Mouse (Mus musculus): ENCODE data around the gene Hic2. TPM values are rescaled to one million over a fixed set of nuclear protein-coding genes. Genes with fewer than 3 reads are reported as not detected.

The Hic2 gene
- polyA plus RNA-seq, 1 experiment from 2014 or later = 5.0 TPM

DNA sequence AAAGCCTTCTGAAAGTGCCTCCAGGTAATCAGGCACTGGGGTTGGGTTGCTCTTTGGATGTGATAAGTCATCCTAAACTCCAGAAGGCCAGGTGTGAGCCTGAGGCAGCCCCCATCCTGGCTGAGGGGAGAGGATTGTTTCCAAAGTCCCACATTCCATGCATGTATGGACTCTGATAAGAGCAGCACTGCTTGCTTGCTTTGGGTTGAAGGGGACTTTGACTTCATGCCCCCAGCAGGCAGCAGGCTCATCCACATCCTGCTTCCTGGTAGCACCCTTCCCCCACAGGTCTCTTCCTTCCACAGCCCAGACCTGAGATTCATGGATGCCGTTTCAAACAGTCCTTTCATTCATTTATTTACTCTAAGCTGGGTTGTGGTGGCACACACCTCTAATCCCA, 10.4 kb downstream of the Hic2 start:
- H3K27ac ChIP-seq (ENCODE audit: low read depth) = 0 out of 2 replicates have a peak overlapping the region, but pooled peaks have one; percentile 33
- ATAC-seq (replicated peaks; ENCODE audit: low FRiP score, low TSS enrichment, low read depth) = no peak
- no peak overlapping the region for H3K9ac ChIP-seq (ENCODE audit: low read length)
- peaks cover 27% of the 10 kb centered on the region for H3K4me1 ChIP-seq (replicated peaks; ENCODE audit: control insufficient read depth, insufficient read depth, low read length)
- H3K4me2 ChIP-seq (ENCODE audit: low read length) = no peak overlapping the region
- no peak for DNase-seq (ENCODE audit: low spot score)
- H3K36me3 ChIP-seq (ENCODE audit: control insufficient read depth, insufficient read depth, low read length) = no peaks in the 10 kb centered on the region
- H3K27me3 ChIP-seq (replicated peaks; ENCODE audit: control insufficient read depth, insufficient read depth, low read length) = no peaks in the 10 kb centered on the region
- no peaks in the 10 kb centered on the region for H3K9me3 ChIP-seq (ENCODE audit: control insufficient read depth, low read length)
- H3K4me3 ChIP-seq (ENCODE audit: low read depth, low read length) = no peak overlapping the region
- WGBS = 20% methylated on average over 1 of the region's 1 CpGs

DNA sequence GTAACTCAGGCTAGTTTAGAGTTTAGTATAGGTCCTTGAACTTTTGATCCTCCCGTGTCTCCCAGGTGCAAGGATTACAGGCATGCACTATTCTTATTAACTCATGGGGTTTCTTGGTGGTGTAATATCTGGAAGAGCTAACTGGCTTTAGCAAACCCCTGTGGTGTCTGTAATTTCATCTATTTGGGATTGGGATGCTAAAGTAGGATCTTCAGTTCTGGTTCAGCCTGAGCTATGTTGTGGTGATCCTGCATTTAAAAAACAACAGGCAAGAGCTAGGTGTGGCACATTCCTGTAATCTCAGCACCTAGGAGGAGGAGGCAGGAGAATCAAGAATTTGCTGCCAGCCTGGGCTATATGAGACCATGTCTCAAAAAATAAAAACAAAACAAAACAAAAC, 11.6 kb downstream of the Hic2 start:
- H3K4me1 ChIP-seq (replicated peaks; ENCODE audit: control insufficient read depth, insufficient read depth, low read length) = peaks cover 20% of the 10 kb centered on the region
- no peaks in the 10 kb centered on the region for H3K36me3 ChIP-seq (ENCODE audit: control insufficient read depth, insufficient read depth, low read length)
- WGBS = 66% methylated on average over 1 of the region's 1 CpGs
- H3K4me3 ChIP-seq (ENCODE audit: low read depth, low read length) = no peak overlapping the region
- H3K4me2 ChIP-seq (ENCODE audit: low read length) = no peak overlapping the region
- ATAC-seq (replicated peaks; ENCODE audit: low FRiP score, low TSS enrichment, low read depth) (no peak), DNase-seq (ENCODE audit: low spot score) (no peak)
- H3K9me3 ChIP-seq (ENCODE audit: control insufficient read depth, low read length) = no peaks in the 10 kb centered on the region
- H3K9ac ChIP-seq (ENCODE audit: low read length) = no peak overlapping the region
- no peaks in the 10 kb centered on the region for H3K27me3 ChIP-seq (replicated peaks; ENCODE audit: control insufficient read depth, insufficient read depth, low read length)
- H3K27ac ChIP-seq (ENCODE audit: low read depth) = no peak overlapping the region

GRCm38 (mm10) chr16:17247727-17248126, 14.4 kb downstream of the Hic2 start:
- Histone ChIP-seq H3K9me3 (ENCODE audit: control insufficient read depth, low read length) (no peaks in the 10 kb centered on the region), H3K4me3 (ENCODE audit: low read depth, low read length) (no peak overlapping the region), H3K9ac (ENCODE audit: low read length) (no peak overlapping the region), H3K27me3 (replicated peaks; ENCODE audit: control insufficient read depth, insufficient read depth, low read length) (no peaks in the 10 kb centered on the region), H3K4me1 (replicated peaks; ENCODE audit: control insufficient read depth, insufficient read depth, low read length) (peaks cover 31% of the 10 kb centered on the region; the same call in 1 of the 2 replicates), H3K36me3 (ENCODE audit: control insufficient read depth, insufficient read depth, low read length) (no peaks in the 10 kb centered on the region), H3K4me2 (ENCODE audit: low read length) (no peak overlapping the region), H3K27ac (ENCODE audit: low read depth) (no peak overlapping the region)
- DNase-seq (ENCODE audit: low spot score) (no peak), ATAC-seq (replicated peaks; ENCODE audit: low FRiP score, low TSS enrichment, low read depth) (no peak)
- WGBS = 63% methylated on average over 4 of the region's 4 CpGs

DNA sequence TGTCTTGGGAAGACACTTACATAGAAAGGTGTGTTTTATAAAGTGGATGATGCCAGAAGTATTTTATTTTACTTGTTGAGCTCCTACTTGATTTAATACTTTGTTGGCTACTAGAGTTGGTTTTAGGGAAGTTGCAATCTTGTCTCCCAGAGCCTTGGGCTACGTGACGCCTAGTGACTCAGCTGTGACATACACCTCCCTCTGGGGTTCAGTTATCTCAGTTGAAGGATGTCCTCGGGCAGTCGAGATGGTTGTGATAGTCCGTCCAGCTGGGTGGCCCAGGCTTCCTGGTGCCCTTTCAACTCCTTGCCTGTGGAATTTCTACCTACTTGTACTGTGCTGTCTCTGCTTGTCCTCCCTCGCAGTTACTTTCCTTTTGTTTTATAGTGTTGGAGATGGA, 15.8 kb downstream of the Hic2 start:
- Histone ChIP-seq H3K4me2 (ENCODE audit: low read length) (no peak overlapping the region), H3K36me3 (ENCODE audit: control insufficient read depth, insufficient read depth, low read length) (no peaks in the 10 kb centered on the region), H3K4me1 (replicated peaks; ENCODE audit: control insufficient read depth, insufficient read depth, low read length) (peaks cover 34% of the 10 kb centered on the region), H3K9me3 (ENCODE audit: control insufficient read depth, low read length) (no peaks in the 10 kb centered on the region), H3K27ac (ENCODE audit: low read depth) (no peak overlapping the region), H3K9ac (ENCODE audit: low read length) (no peak overlapping the region), H3K27me3 (replicated peaks; ENCODE audit: control insufficient read depth, insufficient read depth, low read length) (no peaks in the 10 kb centered on the region), H3K4me3 (ENCODE audit: low read depth, low read length) (no peak overlapping the region)
- no peak for ATAC-seq (replicated peaks; ENCODE audit: low FRiP score, low TSS enrichment, low read depth)
- no peak for DNase-seq (ENCODE audit: low spot score)
- WGBS = 41% methylated on average over 6 of the region's 6 CpGs

DNA sequence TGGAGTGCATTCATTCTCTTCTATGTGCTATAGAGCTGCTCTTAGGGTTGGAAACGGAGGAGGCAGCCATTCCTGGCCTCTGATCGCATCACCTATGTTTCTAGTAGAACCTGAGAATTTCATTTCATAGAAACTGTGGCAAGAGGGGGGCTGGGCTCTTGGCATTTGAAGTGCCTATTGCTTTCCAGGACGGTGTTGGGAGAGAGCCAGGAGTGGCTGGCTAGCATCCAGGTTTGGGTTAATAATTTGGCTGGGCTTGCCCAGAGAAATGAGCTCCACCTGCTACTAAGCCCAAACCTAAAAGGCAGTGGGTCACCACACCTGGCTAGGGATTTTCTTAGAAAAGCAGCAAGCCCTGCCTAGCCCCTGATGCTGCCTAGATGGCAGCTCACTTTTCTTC, 18.2 kb downstream of the Hic2 start:
- H3K4me3 ChIP-seq (ENCODE audit: low read depth, low read length) = no peak overlapping the region
- H3K9me3 ChIP-seq (ENCODE audit: control insufficient read depth, low read length) = no peaks in the 10 kb centered on the region
- 63% methylated on average over 3 of the region's 3 CpGs for WGBS
- DNase-seq (ENCODE audit: low spot score) (no peak), ATAC-seq (replicated peaks; ENCODE audit: low FRiP score, low TSS enrichment, low read depth) (no peak)
- no peak overlapping the region for H3K9ac ChIP-seq (ENCODE audit: low read length)
- H3K4me2 ChIP-seq (ENCODE audit: low read length) = no peak overlapping the region
- H3K27me3 ChIP-seq (replicated peaks; ENCODE audit: control insufficient read depth, insufficient read depth, low read length) = no peaks in the 10 kb centered on the region
- no peak overlapping the region for H3K27ac ChIP-seq (ENCODE audit: low read depth)
- H3K4me1 ChIP-seq (replicated peaks; ENCODE audit: control insufficient read depth, insufficient read depth, low read length) = peaks cover 35% of the 10 kb centered on the region
- peaks cover 8% of the 10 kb centered on the region; the same call in 1 of the 2 replicates for H3K36me3 ChIP-seq (ENCODE audit: control insufficient read depth, insufficient read depth, low read length)

DNA sequence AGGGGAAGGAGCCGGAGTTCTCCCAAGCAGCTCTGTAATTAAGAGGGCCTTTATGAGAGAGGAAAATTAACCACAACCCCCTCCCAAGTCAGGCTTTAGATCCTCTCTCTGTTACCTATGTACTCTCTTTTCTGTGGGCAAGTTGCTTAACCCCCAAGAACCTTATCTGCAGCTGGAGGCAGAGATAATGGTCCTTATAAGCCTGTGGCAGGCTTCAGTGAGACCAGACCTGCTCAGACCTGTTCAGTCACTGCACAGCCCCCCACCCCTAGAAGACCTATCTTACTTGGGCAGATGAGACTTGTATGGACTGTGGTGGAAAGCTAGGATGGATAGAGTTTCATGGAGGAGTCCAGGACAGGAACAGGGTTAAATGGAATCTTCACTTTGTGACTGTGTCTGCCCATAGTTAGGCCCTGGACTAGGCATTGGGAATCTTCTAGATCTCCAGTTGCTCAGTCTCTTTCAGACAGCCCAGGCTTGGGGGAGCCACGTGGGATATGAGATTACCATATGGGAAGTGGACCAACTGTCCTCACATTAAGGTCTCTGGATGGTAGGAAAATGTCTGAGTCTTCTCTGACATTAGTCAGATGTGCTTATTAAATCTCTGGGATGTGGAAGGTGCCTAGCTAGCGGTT, 18.8 kb downstream of the Hic2 start:
- Histone ChIP-seq H3K9me3 (ENCODE audit: control insufficient read depth, low read length) (no peaks in the 10 kb centered on the region), H3K36me3 (ENCODE audit: control insufficient read depth, insufficient read depth, low read length) (peaks cover 13% of the 10 kb centered on the region), H3K9ac (ENCODE audit: low read length) (no peak overlapping the region), H3K4me1 (replicated peaks; ENCODE audit: control insufficient read depth, insufficient read depth, low read length) (peaks cover 35% of the 10 kb centered on the region), H3K4me3 (ENCODE audit: low read depth, low read length) (no peak overlapping the region), H3K27ac (ENCODE audit: low read depth) (no peak overlapping the region), H3K4me2 (ENCODE audit: low read length) (no peak overlapping the region), H3K27me3 (replicated peaks; ENCODE audit: control insufficient read depth, insufficient read depth, low read length) (no peaks in the 10 kb centered on the region)
- DNase-seq (ENCODE audit: low spot score) (no peak), ATAC-seq (replicated peaks; ENCODE audit: low FRiP score, low TSS enrichment, low read depth) (0 out of 2 replicates have a peak, but pooled peaks have one; percentile 26)
- 69% methylated on average over 3 of the region's 3 CpGs for WGBS

GRCm38 (mm10) chr16:17252841-17253240, 19.5 kb downstream of the Hic2 start:
- no peaks in the 10 kb centered on the region for H3K27me3 ChIP-seq (replicated peaks; ENCODE audit: control insufficient read depth, insufficient read depth, low read length)
- no peak overlapping the region for H3K9ac ChIP-seq (ENCODE audit: low read length)
- no peak for DNase-seq (ENCODE audit: low spot score)
- H3K4me1 ChIP-seq (replicated peaks; ENCODE audit: control insufficient read depth, insufficient read depth, low read length) = peaks cover 31% of the 10 kb centered on the region
- 56% methylated on average over 7 of the region's 7 CpGs for WGBS
- H3K4me2 ChIP-seq (ENCODE audit: low read length) = no peak overlapping the region
- no peak overlapping the region for H3K4me3 ChIP-seq (ENCODE audit: low read depth, low read length)
- peaks cover 19% of the 10 kb centered on the region for H3K36me3 ChIP-seq (ENCODE audit: control insufficient read depth, insufficient read depth, low read length)
- H3K27ac ChIP-seq (ENCODE audit: low read depth) = no peak overlapping the region
- no peak for ATAC-seq (replicated peaks; ENCODE audit: low FRiP score, low TSS enrichment, low read depth)
- no peaks in the 10 kb centered on the region for H3K9me3 ChIP-seq (ENCODE audit: control insufficient read depth, low read length)

DNA sequence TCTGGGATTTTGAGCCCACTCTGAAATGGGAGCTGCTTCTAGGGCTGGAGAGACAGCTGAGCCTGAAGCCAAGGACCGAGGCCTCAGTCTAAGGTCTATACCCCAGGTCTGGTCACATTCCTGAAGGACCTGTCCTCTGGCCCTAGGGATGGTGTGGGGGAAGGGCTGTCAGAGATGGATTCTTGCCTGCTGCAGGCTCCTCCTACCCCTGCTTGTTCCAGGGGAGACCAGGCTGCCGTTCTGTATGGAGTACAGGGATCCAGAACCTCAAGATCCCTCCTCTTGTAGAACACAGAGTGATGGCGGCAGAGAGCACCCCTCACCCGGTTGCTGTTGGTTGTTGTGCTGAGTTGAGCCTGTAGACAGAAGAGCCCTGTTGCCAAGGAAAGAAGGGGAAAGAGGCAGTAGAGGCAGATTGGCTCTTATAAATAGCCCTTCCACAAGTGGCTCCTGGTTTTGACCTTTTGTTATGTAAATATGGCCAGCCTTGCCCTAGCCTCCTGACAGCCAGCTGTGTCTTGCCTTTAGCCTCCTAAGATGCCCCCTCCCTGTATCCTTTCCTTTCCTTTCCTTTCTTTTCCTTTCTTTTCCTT, 20.7 kb downstream of the Hic2 start:
- no peak for DNase-seq (ENCODE audit: low spot score)
- no peaks in the 10 kb centered on the region for H3K27me3 ChIP-seq (replicated peaks; ENCODE audit: control insufficient read depth, insufficient read depth, low read length)
- WGBS = 32% methylated on average over 4 of the region's 4 CpGs
- H3K4me2 ChIP-seq (ENCODE audit: low read length) = no peak overlapping the region
- H3K4me1 ChIP-seq (replicated peaks; ENCODE audit: control insufficient read depth, insufficient read depth, low read length) = peaks cover 27% of the 10 kb centered on the region
- no peak overlapping the region for H3K27ac ChIP-seq (ENCODE audit: low read depth)
- H3K4me3 ChIP-seq (ENCODE audit: low read depth, low read length) = no peak overlapping the region
- peaks cover 31% of the 10 kb centered on the region for H3K36me3 ChIP-seq (ENCODE audit: control insufficient read depth, insufficient read depth, low read length)
- ATAC-seq (replicated peaks; ENCODE audit: low FRiP score, low TSS enrichment, low read depth) = no peak
- H3K9ac ChIP-seq (ENCODE audit: low read length) = no peak overlapping the region
- H3K9me3 ChIP-seq (ENCODE audit: control insufficient read depth, low read length) = no peaks in the 10 kb centered on the region

DNA sequence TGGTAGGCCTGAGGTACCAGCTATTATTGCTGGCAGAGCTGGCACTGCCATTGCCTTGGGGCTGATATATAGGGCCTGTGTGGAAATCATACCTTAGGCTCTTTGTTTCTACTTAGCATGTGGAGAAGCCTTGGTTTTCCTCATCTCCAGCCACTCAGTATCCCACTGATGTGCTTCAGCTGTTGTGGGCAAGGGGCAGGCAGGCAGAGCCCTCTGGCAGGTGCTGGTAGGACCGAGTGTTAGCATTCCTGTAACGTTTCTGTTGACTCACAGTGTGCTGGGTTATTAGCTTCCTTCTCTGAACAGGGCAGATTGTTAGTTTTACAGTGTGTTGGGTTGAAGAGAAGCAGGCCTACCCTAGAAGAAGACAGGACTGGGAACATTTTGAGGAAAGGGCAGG, 21.9 kb downstream of the Hic2 start:
- ATAC-seq (replicated peaks; ENCODE audit: low FRiP score, low TSS enrichment, low read depth) (no peak), DNase-seq (ENCODE audit: low spot score) (no peak)
- 48% methylated on average over 2 of the region's 2 CpGs for WGBS
- no peak overlapping the region for H3K27ac ChIP-seq (ENCODE audit: low read depth)
- H3K36me3 ChIP-seq (ENCODE audit: control insufficient read depth, insufficient read depth, low read length) = peaks cover 36% of the 10 kb centered on the region
- H3K9me3 ChIP-seq (ENCODE audit: control insufficient read depth, low read length) = no peaks in the 10 kb centered on the region
- no peaks in the 10 kb centered on the region for H3K27me3 ChIP-seq (replicated peaks; ENCODE audit: control insufficient read depth, insufficient read depth, low read length)
- no peak overlapping the region for H3K9ac ChIP-seq (ENCODE audit: low read length)
- H3K4me3 ChIP-seq (ENCODE audit: low read depth, low read length) = no peak overlapping the region
- peaks cover 25% of the 10 kb centered on the region for H3K4me1 ChIP-seq (replicated peaks; ENCODE audit: control insufficient read depth, insufficient read depth, low read length)
- H3K4me2 ChIP-seq (ENCODE audit: low read length) = no peak overlapping the region
